Mouse (Mus musculus): ENCODE results near the gene Zdhhc18.

Zdhhc18 gene

DNA sequence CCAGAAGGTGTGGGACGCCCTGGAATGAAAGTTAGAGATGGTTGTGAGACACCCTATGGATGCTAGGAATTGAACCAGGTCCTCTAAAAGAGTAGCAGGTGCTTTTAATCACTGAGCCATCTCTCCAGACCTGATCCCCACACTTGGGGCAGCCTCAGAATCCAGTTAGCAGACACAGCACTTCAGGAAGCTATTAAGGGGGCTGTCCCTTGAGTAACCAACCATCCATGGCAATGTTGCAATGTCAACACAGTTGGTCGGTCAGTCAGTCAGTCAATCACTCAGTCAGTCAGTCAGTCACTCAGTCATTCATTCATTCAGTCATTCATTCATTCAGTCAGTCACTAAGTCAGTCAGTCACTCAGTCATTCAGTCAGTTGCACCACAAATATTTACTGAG, 21.4 kb downstream of the Zdhhc18 start:
- no peak for DNase-seq

DNA sequence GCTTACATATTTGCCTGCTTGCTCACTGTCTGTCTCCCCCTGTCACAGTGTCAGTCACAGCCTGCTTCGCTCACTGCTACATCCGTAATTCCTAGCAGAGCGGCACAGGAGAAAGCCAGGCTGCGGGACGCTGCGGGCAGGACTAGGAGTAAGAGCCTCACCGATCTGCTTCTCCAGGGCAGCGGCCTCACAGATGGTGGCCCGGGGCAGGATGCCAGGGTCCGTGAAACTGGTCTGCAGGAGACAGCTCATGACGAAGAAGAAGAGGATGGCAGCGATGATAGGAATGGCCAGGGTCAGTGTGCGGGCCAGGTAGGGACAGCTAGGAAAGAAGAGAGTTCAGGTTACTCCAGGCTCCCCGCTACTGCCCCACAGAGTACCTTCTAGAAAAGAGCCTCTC, 22.9 kb downstream of the Zdhhc18 start:
- no peak for DNase-seq

DNA sequence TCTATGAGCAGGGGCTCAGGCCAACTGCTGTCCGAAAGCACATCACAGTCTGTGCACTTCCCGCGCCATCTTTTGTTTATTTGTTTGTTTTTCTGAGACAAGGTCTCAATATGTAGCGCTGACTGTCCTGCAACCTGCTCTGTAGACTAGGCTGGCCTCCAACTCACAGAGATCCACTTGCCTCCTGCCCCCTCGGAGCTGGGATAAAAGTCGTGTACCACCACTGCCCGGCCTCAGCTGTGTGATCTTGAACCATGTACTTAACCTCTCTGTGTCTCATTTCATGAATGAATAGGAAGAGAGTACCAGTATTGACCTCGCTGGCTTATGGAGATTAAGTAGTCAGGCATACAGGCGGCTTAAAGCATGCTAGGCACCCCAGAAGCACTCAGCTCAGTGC, 23.3 kb downstream of the Zdhhc18 start:
- DNase-seq, result no peak

DNA sequence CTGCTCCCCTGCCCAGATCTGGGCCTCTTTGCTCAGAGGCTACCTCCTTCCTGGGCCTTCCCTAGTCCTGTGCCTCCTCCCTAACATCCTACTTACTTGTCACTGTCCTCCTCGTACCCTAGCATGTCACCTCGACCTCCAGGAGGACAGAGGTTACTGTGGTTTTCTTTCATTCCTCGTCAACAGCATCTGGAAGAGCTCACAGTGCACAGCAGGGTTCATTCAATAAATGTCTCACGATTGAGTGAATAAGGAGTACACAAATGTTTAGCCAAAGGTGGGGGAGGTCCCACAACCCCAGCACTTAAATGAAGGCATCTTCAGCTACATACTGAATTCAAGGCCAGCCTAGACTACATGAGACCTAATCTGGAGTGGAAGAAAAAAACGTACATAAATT, 23.7 kb downstream of the Zdhhc18 start:
- DNase-seq, result no peak

DNA sequence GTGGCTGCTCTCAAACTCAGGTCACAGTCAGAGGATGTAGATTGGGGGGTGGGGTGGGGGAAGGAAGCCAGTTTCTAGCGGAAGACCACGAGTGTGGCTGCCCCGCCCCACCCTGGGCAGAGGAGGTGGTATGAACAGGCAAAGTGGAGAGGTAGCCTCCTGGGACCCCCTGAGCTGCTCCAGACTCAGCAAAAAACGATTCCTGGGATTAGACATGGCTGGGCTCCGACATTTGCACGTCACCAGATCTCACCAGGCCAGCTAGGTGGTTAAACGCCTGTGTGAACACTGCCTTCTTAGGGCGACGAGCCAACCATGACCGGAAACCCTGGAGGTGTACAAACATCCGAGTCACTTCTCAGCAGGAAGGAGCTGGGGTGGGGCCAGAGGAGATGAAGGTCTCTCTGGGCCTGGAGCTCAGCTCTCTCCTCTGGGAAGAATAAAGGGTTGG, 24.3 kb downstream of the Zdhhc18 start:
- DNase-seq, result peak; percentile 78 to 84

DNA sequence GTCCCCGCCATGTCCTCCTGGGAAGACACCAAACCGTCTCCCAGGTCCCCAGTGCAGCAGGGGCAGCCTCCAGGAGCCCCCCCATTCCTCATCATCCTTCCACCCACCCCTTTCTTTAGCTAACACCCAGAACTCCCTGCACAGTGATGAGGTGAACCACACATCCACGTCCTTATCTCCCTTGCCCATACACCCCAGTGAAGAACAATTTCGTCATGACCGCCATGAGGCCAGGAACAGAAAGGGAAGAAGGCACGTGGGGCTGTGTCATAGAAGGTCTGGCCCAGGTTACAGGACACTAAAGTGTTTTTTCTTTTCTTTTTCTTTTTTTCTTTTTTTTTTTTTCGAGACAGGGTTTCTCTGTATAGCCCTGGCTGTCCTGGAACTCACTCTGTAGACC, 25.1 kb downstream of the Zdhhc18 start:
- no peak for DNase-seq

DNA sequence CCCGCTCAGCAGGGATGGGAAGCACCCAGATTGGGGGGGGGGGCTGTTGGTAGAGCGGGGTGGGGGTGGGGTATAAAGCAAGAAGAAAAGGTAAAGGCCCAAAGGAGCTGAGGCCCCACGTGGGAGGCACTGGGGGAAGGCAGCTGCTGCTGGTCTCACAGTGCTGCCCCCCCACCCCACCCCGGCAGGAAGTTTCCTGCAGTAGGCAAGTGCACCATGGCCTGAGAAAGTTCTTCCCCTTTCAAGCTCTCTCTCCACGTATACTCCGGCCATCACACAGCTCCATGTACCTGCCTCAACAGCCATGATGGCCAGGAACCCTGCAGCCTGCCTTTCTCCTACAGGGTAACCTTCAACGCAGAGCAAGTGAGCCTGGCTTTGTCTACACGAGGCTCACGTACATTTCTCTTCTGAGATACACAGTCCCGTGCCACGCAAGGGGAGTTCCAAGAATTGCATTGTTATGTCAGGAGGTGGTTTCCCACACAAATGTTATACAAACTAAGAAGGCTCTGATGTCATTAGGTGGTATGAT, 27.7 kb downstream of the Zdhhc18 start:
- DNase-seq, result peak; percentile 47 to 66

DNA sequence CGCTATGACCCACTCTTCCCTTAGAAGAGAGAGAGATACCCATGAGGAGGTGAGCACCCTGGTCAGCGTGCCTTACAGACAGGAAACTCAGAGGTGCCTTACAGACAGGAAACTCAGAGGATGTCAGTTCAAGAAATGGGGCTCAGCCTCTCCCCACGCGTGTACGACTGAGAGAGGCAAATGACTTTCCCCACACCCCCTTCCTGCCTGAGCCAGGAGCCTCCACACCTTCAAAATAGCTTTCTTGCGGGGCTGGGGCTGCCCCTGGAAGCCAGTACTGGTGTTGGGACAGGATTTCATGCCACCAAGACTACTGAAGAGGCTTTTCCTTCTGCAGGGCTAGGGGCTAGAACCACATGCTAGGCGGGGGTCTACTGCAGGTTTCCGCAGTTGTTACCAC, 29.3 kb downstream of the Zdhhc18 start:
- DNase-seq, result peak; percentile 37 to 54

DNA sequence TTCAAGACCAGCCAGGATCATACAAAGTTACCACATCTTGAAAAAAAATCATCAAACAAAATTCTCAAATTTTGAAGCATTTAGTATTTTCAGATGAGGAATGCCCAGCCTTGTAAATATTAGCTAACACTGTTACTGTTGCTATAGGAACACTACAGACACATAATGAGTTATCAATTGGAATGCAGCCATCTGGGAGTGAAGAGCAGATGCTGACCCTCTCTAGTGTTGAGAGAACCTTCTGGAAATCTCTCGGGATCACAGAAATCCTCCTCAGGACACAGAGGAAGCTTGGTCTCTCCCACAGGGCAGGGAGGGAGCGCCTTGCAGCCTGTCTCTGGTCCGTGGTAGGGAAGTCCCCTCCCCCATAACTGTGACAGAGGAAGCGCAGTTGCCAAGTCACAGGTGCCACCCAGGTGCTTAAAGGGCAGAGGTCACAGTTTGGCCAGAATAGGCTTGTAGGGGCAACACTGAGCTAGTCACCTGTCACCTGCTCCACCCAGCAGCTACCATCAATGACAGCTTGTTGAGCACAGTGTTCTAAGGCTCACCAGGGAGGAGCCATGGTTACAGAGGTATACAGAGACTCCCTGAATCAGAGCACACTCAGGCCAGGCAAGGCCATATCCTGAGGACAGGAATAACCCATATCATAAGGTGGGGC, 30.3 kb downstream of the Zdhhc18 start:
- DNase-seq, result no peak

DNA sequence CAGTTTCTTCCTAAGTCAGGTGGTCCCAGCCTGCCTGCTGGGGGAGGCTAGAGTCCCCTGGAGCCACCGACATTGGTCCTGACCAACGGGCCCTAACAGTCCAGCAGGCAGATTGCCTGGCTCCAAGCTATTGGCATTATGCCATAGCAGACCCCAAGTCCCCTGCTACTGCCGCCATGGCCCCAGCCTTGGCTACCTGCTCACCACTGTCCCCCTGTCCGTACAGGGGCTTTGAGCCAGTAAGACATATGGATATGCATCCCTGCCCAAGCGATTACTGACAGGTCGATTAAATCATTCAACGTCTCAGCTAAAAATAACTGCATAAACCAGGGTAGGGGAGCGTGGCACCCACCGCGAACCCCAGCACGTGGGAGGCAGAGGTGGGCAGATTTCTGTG, 32.0 kb downstream of the Zdhhc18 start:
- no peak for DNase-seq

DNA sequence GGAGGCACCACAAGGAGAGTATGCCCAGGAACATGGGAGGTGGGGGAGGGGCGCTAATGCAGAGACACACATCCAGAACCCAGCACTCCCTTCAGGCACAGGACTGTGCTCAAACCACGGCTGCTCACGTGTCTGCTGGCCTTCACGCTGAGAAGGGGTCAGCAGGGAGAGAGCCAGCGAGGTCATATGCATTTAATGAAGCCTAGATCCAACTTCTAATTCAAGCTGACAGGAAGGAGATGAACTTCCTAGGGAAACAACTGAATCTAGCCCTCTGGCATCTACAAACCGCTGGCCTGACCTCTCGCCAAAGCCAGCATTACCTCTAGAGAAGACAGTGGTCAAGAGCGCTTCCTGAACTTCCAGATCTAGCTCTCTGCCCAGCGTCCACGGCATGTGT, 34.5 kb downstream of the Zdhhc18 start:
- no peak for DNase-seq

DNA sequence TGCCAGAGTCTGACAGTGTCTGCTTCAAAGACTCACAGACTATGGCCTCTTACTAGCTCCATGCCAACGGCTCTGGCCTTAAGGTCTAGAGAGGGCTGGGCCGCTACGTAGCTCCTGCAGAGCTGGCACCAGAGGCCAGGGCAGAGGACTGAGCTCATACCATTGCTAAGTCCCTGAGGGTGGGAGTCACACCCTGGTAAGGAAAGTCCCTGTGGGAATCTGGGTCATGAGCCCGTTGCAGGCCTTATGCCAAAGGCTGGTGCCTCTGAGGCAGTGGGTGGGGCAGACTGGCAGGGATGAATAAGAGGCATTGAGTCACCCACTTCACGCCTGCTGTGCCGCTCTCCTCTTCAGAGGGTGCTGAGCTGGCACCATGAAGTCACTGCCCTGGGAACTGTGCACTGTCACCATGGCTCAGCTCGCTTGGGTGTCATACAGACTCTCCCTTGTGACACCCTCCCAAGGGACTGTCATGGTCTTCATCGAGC, 35.6 kb downstream of the Zdhhc18 start:
- no peak for DNase-seq

DNA sequence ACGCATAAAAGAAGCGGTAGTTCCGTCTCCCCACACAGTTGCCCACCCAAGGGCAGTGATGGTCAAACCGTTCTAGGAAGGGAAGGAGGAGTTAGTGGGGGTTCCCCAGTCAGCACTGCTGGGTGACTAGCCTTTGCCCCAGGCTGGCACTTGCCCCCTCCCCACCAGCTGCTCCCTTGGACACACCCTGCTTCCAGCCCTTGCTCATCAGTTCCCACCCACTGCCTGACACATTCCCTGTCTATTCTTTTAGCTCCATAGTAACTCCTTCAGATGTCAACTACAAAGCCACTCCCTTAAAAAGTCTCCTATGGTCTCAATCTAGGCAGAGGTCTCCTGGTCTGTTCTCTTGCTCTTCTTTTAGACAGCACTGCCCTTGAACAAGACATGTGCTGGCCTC, 36.1 kb downstream of the Zdhhc18 start:
- no peak for DNase-seq

DNA sequence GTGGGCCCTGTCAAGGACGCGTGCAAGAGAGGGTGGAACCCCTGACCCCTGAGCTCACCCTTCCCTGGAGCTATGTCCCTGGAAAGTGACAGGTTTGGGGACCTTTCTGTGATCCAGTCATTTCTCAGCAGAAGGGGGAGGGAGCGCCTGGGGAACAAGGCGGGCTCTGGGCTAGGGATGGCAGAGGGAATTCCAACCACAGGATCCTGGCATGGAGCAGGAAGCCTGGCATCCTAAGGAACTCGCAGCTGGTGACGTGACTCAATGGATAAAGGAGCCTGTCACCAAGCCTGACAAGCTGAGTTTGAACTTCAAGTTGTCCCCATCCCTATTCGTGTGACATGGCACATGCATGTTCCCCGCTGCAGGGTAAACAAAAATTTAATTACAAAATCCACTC, 36.9 kb downstream of the Zdhhc18 start:
- DNase-seq, result no peak

DNA sequence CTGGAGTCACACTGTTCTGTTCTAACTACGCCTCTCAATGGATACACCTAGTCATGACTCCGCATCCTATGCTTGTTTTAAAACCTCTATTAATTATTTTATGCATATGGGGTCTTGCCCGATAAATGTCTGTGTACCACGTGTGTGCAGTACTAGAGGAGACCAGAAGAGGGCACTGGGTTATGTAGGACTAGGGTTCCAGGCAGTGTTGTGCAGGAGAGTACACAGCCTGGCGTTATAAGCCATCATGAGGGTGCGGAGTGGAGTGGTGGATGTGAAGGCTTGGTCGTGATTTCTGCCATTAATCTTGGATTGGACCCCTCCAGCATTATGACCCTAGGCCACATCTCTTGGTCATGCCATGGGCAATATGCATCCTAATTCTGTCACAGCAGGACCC, 37.5 kb downstream of the Zdhhc18 start:
- no peak for DNase-seq

DNA sequence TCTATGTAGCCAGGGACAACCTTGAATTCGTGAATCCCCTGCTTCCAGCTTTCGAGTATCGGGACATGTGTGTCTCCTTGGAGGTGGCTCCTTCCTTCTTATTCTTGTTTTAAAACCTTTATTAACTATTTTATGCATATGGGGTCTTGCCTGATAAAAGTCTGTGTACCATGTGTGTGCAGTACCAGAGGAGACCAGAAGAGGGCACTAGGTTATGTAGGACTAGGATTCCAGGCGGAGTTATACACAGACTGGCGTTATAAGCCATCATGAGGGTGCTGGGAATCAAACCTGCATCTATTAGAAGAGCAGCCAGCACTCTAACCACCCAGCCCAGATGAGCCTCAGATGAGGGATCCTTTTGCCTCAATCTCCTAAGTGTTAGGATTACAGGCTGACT, 38.1 kb downstream of the Zdhhc18 start:
- DNase-seq, result no peak

DNA sequence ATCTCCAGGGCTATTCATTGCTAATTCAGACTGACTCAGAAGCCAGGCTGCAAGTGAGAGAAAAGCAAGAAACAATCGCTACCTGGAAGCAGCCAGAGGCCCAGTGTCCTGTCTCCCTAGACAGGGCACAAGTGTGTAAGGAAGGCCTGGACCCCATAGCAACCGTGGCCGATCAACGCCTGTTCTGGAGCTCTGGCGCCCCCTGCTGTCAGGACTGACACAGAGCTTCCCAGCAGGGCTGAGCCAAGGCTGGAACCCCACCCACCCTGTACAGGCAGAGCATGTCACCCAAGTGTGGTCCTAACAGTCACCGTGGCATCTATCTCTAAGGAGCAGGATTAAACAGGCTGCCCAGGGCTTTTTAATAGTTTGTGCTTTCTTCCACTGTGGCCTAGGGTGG, 40.2 kb downstream of the Zdhhc18 start:
- DNase-seq, result peak; percentile 78 to 80

DNA sequence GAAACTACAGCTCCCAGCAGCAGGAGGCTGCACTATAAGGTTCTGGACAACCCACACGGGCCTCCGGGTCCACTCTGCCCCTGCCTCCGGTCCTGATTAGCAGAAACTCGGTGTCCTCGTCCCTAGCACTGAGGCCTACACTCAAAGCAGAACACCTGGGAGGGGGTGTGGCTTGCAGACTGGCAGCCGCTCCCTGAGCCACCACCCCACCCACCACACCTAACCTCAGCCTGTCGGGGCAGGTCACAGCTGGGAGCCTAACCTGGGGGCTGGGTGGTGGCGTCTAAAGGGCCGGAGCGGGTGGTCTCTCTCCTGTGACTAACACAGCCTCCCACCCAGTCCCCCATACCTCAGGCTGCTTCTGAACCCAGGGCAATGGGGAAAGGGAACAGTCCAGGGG, 42.7 kb downstream of the Zdhhc18 start:
- no peak for DNase-seq

DNA sequence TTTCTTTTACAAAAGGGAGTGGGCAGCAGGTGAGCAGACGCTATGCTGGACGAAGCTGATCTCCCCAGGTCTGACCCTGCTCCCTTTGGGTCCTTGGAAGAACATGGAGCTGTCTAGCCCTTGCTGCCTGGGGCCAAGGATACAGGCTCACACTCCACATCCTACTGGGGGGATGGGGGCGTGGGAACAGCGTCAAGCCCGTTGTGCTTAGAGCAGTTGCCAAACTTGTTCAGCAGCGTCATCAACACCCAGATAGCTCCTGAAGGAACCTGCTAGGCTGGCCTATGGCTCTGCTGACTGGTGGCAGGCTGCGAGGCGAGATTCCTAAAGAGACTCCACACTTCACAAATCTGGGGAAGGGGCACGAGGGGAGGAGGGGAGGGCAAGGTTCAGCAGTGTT, 44.6 kb downstream of the Zdhhc18 start:
- no peak for DNase-seq

DNA sequence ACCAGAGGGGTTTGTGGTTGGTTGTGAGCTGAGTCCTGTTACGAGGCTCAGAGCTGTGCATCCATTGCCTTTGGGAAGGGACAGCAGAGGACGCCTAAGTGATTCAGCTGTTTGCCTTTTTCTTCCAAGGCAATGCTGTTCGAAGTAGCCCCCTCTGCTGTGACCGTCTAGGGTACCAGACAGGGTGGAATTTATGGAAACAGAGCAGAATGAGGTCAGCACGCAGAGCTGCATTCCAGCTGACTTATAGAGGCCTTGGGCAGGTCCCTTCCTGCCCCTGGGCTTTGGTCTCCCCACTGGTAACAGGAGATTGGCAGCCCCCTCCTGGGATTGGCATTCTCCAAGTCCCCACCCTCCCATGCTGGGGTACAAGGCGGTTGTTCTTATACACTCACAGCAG, 45.1 kb downstream of the Zdhhc18 start:
- DNase-seq, result no peak

DNA sequence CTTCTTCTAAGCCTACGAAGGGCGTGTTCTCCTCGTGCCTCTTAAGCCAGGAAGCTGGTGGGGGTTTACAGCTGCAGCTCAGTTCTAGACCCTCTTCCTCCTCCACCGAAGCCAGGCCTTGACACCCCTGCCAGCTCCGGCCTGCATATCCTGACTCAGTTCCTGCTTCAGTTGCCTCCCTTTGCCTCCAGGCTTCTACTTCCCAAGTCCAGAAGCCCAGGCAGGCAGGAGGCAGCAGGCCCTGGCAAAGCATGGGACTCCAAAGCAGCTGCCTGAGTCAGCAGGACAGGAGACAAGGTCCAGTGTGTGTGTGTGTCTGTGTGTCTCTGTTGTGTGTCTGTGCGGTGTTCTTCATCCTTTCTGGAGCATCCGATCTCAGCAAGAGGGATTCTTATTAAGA, 45.8 kb downstream of the Zdhhc18 start:
- no peak for DNase-seq

DNA sequence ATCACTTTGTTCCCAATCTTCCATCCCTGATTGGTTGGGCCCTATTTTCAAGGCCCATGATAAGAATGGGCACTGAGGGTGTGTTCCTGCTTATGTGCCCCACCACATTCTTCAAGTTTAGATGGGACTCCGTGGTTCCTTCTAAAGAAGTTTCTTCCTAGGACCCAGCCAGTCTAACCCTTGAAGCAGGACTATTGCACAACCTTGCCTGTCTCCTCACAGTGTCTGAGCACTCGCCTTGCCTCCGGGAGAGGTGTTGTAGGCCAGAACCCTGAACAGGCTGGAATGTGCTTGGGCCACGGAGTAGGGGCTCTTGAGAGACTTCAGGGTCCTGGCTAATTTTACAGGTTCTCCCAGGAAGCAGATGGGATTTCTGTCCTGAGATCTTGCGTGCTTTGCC, 46.9 kb downstream of the Zdhhc18 start:
- DNase-seq, result no peak

DNA sequence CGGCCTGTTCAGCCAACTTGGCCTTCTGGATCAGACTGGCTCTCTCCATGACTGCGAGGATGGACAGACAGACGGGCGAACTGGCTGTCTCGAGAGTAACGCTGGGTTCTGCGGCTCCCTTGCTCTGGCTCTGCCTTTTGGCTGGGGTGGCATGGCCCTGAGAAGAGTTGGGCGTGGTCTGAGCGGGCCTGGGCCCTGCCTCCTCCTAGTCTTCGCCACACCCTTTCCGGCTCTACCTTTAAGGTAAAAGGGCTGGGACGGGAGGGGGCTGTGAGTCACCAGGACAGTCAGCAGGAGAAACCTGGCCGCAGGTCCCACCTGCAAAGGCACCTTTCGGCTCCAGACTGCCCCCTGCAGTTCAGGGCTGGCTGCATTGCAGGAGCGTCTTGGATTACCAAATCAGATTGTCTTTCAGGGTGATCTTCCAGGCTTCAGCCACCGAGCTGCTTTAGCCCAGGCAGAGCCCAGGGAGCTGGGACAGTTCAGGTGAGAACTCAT, 48.2 kb downstream of the Zdhhc18 start, which contains the start of gene Sfn:
TSS of gene Sfn (minus strand) at position 448 of the 498 bp plus-strand sequence.
- peak; percentile 54 to 62 for DNase-seq

DNA sequence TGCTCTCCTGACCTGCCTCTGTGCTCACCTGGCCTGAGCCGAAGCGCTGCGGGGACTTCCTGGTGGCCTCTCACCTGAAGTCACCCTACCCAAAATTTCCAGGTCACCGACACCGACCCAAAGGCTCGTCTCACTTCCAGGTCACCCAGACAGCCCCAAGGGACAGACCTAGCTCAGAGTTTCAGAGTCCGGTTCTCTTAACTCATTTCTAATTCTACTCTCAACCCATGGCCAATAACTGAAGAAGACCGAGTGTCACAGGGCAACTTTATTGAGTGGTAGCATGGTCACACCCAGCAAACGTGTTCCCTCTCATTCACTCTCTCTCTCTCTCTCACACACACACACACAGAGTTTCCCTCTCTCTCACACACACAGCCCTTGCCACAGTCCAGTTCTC, 49.6 kb downstream of the Zdhhc18 start:
- no peak for DNase-seq

DNA sequence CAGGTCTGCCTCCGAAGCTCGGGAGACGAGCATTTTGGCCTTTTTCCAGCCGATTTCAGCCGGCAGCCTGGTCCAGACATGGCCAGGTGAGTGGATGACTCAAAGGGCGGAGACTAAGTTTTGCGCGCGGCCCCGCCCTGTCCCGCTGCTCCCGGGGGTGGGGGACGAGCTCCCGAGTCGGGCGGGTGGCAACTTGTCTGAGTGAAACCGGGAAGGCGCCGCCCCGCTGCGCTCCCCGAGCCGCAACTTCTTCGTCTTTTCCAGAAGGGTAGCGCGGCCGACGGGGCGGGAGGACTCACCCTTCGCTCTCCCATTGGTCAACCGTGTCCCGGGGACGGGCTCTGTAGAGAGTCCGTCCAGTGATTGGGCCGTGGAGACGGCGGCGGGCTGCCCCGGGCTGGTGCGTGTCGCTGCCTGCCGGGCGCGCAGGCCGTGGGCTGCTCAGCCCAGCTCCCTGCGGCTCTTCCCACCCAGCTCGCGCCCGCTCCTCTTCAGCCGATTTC, 50.3 kb downstream of the Zdhhc18 start:
- DNase-seq, result peak; percentile 58 to 68

All from thymus, postnatal 36 days (tissue).